Mouse (Mus musculus) gastrocnemius, adult 2 months (tissue): Measurements from ENCODE around the gene Ddx49. TPM values are rescaled to one million over a fixed set of nuclear protein-coding genes. Genes with fewer than 3 reads are reported as not detected.

Experiments
- DNase-seq: peaks from one replicate; pipeline ENCODE4 v3.0.0; 2022
- H3K27ac ChIP-seq: fragments of 200-600 bp; 2 replicates; pipeline ENCODE4 v1.8.1; 2022; ENCODE audit warnings: mild to moderate bottlenecking
- H3K4me3 ChIP-seq: fragments of 200-600 bp; 2 replicates; pipeline ENCODE4 v1.8.1; 2022; ENCODE audit warnings: mild to moderate bottlenecking, moderate library complexity
- CTCF ChIP-seq: fragments of 200-600 bp; IDR thresholded peaks from 2 replicates; pipeline ENCODE4 v1.8.1; 2022; ENCODE audit warnings: antibody characterized with exemption, mild to moderate bottlenecking, moderate library complexity
- intact Hi-C: fragments of 180-260 bp; cut with DNase I; formaldehyde crosslinking; loops from one replicate; pipeline ENCODE4 v1.15.1; 2025
- long read RNA-seq, 2 experiments: library from polyadenylated mRNA; stranded (forward); transcript quantifications; one replicate each; pipeline ENCODE4 v2.0.0; 2021
- total RNA-seq, 2 experiments: library from RNA; stranded (reverse); gene quantifications; 2 replicates each; pipeline ENCODE4 v1.2.3; 2021

Gene Ddx49
- total RNA-seq = 10 to 100 TPM; 29.9 to 30.0 TPM
- long read RNA-seq, experiment 1, transcript Ddx49-201 (13 exons, 2,137 nt) = major isoform, 21 of 24 reads
- long read RNA-seq, experiment 1, partial matches to known transcripts = 2 of 24 reads
- long read RNA-seq, experiment 1, other reads (novel, unspliced or antisense) = 1 of 24 reads
- long read RNA-seq, experiment 2, transcript Ddx49-201 (13 exons, 2,137 nt) = major isoform, 17 of 21 reads
- long read RNA-seq, experiment 2, partial matches to known transcripts = 2 of 21 reads
- long read RNA-seq, experiment 2, other reads (novel, unspliced or antisense) = 2 of 21 reads

DNA sequence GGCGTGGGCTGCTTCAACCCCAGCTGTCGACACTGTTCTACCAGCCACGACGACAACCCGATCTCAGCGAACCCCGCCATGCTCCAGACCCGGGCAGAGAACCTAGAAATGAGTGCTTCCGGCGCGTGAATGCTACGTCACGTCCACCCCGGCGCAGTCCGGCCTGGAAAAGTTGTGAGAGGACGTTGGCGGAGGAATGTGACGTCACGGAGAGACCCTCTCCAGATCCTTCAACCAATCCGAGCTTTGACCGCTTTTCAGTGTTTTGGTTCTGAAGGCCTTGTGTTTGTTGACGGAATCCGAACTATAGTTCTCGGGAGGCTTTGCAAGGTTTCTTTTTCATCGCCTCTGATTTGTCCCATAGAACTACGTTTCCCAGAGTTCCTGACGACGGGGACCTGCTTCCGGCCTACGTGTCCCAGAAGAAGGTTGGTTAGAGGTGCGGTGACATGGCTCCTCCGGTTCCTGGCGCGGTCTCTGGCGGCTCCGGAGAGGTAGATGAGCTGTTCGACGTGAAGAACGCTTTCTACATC is at the start of gene Ddx49, which contains the start of gene Cope:
Ddx49 (minus strand) TSS at position 132 of the 533 bp plus-strand sequence.
Cope (plus strand) TSS at position 161 of the 533 bp plus-strand sequence.
- no peak for TF ChIP-seq CTCF
- intact Hi-C loops = no loop called here
- DNase-seq = peak; percentile 95
- H3K4me3 ChIP-seq = peak within 1 kb of the TSS; percentile 93
- peak within 1 kb of the TSS; percentile 94 for H3K27ac ChIP-seq

DNA sequence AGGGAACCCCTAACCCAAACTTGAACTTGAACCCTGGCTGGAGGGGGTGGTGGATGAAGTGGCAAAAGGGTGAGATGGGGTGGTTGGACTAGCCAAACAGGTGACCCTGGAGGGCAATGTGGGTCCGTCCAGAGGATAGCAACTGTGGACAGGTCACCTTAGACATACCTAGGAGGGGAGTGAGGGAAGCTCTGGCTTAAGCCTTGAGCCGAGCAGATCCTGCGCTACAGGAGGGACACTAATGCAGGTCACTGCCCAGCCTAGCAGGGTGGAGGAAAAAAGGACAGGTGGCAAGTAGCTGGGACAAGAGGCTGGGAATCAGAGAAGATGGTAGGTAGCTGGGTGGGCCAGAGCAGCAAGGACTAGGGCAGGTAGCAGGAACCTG is 49.7 kb upstream of the Ddx49 start:
- Histone ChIP-seq H3K27ac (peak overlapping the region; percentile 90), H3K4me3 (peak overlapping the region; percentile 98)
- intact Hi-C loops = no loop called here
- no peak for DNase-seq
- no peak for TF ChIP-seq CTCF

DNA sequence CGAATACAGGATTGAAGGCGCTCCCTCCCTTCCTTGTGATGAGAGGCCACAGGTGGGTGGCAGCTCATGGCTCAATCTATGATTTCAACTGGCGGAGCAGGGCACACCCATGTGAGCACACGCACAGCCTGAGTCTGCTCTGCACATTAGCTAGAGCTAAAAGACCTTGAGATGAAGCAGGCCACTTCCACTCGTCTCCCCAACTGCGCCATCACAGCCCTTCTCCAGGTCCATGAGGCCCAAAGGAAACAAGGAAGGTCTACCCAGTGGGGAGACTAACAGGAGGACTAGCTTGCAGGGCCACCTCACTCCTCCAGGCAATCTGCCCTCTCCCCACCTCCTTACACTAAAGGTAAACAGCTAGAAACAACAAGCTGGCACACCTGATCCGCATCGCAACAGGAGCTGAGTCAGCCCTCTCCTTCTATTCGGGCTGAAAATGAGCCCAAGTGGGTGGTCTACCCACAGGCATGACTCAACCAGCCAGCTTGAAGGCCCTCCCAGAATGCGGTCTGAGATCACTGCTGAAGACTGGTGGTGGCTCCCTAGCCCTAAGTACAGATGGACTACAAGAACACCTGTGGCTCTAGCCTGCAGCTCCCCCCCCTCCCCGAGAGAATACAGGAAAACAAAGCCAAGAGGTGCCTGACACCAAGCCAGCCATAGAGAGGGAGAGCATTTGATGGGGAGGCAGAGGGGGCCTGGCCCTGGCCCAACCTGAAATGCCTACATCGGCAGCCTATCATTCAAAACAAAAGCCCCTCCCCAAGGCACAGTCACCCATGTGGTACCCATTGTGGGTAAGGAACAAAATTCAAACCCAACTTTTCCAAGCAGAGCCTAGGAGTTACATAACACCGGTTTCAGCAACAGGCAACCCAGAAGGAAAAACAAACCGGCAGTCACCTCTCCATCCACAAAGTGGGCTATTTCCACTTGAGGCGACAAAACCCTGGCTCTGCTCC is 49.0 kb upstream of the Ddx49 start:
- no peak for DNase-seq
- TF ChIP-seq CTCF = no peak
- intact Hi-C loops = no loop called here
- peak overlapping the region; percentile 90 for H3K27ac ChIP-seq
- peak overlapping the region; percentile 98 for H3K4me3 ChIP-seq

DNA sequence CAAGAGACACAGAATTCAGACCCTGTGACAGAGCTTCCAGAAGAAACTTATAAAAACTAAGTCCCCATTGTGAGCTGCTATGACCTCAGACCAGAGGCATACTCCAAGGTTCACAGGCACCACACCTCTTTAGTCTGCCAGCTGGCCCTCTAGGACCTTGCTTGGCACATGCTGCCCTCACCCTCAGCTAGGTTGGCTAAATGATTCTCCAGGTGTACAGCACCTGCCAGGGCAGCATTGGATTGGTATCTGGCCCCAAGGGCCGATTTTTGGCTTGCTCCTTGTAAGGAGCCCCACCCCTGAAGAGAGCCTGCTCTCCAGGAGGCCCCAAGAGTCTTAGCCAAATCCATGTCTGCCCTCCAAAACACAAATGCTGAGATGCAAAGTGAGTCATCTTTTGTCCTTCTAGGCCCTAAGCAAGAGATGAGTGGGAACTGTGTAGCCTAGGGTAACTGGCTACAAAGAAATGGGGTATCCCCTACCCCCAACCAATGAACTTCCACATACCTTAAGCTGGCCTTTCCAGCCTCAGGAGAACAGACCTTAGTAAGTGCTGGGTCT is 45.7 kb upstream of the Ddx49 start:
- Histone ChIP-seq H3K4me3 (no peak overlapping the region; the same call in none of the 2 replicates), H3K27ac (peak overlapping the region; percentile 74)
- intact Hi-C loops = no loop called here
- no peak for DNase-seq
- TF ChIP-seq CTCF = no peak

DNA sequence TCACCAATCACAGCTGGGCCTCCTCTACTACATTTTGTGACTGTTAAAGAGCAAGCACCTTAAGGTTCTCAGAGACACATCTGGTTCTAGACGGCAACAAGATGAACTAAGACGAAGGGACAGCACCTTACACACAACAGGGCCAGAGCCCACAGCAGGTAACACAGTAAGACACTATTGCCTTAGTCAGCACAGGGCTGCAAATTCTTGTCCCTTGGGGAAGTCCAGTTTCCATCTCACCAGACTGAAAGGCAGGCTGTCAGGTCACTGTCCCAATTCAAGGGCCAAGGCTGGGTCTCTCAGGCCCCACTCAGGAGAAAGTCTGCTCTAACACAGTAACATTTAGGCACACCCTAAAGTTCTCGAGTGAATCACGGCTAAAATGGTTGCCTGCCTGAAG is 45.2 kb upstream of the Ddx49 start:
- no peak overlapping the region for H3K4me3 ChIP-seq
- peak overlapping the region; percentile 74 for H3K27ac ChIP-seq
- no peak for DNase-seq
- no peak for TF ChIP-seq CTCF
- intact Hi-C loops = no loop called here

DNA sequence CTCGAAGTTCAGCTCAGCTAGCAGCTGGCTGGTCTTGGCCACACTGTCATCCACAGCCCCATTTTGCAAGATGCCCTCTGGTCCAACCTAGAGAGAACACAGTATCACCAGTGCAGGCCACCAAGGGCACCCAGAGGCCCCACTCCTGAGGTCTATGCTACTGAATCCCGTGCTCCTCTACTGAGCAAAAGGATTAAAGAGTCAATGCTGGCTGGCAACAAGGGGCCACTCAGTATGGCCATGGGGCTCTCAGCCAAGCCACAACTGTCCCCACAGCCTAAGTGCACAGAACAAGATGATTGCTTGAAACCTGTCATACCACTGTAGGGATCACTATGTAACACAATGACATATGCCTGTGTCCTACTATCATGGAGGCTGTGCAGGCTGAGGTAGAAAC is 42.0 kb upstream of the Ddx49 start:
- TF ChIP-seq CTCF = no peak
- intact Hi-C loops = loop anchor here (5.0 kb wide), 1 partner anchor 163 kb away; the partner anchor contains the start of gene Rex1bd
- H3K4me3 ChIP-seq = no peak overlapping the region
- no peak overlapping the region for H3K27ac ChIP-seq
- DNase-seq = no peak

DNA sequence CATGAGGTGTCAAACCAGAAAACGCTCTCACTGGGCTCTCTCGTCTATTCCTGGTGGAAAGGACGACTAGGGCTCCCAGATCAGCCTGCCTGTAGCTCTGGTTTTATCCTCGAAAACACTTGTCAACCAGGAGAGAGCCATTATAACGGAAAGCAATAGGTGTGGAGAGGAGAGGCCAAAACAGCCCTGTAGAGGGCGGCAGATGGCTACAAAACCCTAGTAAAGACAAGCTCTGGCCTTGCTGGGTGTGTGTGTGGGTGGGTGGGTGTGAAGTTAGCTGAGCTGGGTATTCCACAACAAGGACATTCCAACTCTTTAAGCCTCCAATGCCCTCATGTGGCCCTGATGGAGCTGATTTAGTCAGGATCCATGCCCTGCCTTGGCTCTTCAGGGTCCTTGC is 41.4 kb upstream of the Ddx49 start:
- intact Hi-C loops = loop anchor here (5.0 kb wide), 1 partner anchor 164 kb away; the partner anchor contains the start of gene Rex1bd
- Histone ChIP-seq H3K27ac (no peak overlapping the region), H3K4me3 (no peak overlapping the region)
- peak; percentile 61 for TF ChIP-seq CTCF
- DNase-seq = peak; percentile 52

DNA sequence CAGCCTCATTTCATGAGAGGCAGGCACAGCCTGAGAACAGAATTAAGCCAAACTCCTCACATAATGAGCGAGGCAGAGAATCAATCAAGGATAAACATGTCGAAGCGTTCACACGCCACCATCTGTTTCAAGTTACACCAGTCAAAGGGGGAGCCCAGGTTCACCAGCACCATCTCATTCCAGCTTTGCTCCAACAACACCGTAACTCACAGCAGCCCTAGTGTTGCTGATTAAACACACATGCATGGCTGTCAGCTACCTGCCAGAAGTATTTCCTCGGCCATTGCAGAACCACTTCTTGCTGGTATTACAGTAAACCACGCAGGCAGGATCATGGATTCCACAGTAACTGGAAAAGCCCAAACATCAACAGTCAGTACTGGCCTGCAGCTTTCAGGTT is 40.8 kb upstream of the Ddx49 start:
- 0 out of 2 replicates have a peak overlapping the region, but pooled peaks have one; percentile 16 for H3K27ac ChIP-seq
- no peak for TF ChIP-seq CTCF
- DNase-seq = no peak
- intact Hi-C loops = loop anchor here (5.0 kb wide), 1 partner anchor 164 kb away; the partner anchor contains the start of gene Rex1bd
- no peak overlapping the region for H3K4me3 ChIP-seq

DNA sequence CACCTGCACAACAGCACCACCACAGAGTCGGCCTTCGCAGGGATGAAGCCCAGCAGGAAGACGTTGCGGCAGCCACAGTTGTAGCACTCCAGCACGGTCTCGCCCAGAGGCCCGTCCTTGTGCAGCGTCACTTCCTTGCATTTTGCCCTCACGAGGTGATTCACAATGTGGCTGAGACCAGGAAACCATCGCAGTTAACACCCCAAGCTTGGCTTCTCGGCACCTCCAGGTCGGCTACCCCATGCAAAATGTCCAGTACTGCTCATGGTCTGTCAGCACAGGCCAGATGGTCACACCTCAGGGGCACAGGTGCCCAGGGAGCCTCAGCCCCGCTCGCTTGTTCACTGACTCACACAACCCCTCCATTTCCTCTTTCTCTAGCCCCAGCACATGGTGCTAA is 39.7 kb upstream of the Ddx49 start:
- no peak overlapping the region for H3K27ac ChIP-seq
- no peak overlapping the region for H3K4me3 ChIP-seq
- intact Hi-C loops = loop anchor here (5.0 kb wide), 1 partner anchor 165 kb away; the partner anchor contains the start of gene Rex1bd
- TF ChIP-seq CTCF = no peak
- no peak for DNase-seq

DNA sequence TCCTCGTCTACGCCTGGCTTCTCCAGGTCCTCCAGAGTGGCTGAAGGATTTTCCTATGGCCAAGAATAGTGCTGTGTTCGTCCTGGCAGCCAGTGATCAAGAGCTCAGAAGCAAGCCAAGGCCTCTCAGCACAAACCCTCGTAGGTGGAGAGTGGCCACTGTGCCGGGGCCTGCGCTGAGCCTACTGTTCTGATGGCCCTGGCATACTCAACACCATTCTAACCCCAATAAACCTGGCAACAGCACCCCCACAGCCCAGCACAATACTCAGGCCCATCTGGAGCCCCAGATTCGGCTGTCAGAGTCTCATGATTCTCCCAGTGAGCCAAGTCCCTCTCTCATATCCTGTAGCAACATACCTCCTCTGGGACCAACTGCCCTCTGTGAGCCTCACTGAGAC is 38.4 kb upstream of the Ddx49 start:
- no peak overlapping the region for H3K4me3 ChIP-seq
- peak; percentile 44 for DNase-seq
- no peak for TF ChIP-seq CTCF
- intact Hi-C loops = loop anchor here (5.0 kb wide), 1 partner anchor 167 kb away; the partner anchor contains the start of gene Rex1bd
- peak overlapping the region; percentile 66 for H3K27ac ChIP-seq

DNA sequence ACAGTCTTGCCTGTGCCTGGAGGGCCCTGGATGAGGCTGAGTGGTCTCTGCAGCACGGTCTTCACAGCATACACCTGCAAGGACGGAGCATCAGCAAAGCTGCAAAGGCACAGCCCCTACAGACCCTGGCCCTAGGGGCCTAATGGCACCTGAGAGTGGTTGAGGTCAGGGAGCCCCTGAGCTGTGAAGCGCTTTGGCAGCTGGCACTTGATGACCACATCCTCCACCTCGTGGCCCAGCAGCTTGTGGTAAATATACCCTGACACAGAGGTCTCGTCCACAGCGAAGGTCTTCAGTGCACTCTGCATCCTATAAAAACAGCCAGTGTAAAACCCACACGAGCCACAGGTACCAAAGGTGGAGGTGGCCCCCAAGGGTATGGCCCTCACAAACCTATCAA is 36.6 kb upstream of the Ddx49 start:
- no peak overlapping the region for H3K27ac ChIP-seq
- intact Hi-C loops = no loop called here
- no peak overlapping the region for H3K4me3 ChIP-seq
- TF ChIP-seq CTCF = no peak
- DNase-seq = no peak

DNA sequence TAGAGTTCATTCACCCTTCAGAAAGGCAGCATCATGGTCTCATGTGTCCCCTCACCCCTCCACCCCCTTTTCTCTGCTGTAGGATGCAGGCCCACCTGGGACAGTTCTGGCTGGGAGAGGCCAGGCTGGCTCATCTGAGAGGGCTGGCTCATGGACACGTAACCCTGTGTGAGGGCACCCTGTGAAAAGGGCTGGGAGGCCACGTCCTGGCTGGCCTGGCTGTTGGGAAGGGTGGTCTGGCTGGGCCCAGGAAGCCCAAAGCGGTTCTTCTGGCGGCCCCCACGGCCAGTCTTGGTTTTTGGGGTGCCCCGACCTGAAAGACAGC is 30.6 kb upstream of the Ddx49 start:
- no peak for DNase-seq
- no peak for TF ChIP-seq CTCF
- no peak overlapping the region for H3K27ac ChIP-seq
- no peak overlapping the region for H3K4me3 ChIP-seq
- intact Hi-C loops = no loop called here
